Mouse (Mus musculus) cortical plate, adult 2 months (tissue): ENCODE results near the gene Hmox1.

ENCODE experiments used
- CTCF ChIP-seq: fragments of 200-500 bp; IDR thresholded peaks from 2 replicates; pipeline ENCODE4 v1.5.1; 2011; ENCODE audit warnings: mild to moderate bottlenecking, control low read depth, low read length; ENCODE audit not compliant: insufficient read depth; ENCODE audit errors: extremely low read depth
- POLR2A ChIP-seq: fragments of 200-500 bp; IDR thresholded peaks from 2 replicates; pipeline ENCODE4 v1.6.1; 2011; ENCODE audit warnings: mild to moderate bottlenecking, low read length, control low read depth; ENCODE audit not compliant: insufficient read depth; ENCODE audit errors: extremely low read depth

DNA sequence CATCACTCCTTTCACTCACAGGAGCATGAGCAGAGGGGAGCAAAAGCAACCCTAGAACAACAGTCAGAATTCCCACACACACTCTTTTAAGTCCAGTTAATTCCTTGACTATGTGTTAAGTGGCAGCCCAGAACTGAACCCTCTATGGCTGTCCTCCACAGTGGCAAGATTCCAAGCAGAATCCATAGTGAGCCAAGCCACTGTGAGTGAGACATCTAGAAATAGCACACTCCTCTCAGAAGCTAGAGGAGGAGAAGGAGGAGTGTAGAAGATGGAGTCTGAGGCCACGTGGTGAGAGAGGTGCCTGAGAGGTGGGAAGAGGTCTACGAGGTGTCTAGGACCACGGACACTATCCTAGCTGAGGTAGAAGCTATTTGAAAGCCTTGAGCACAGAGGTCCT is 28.6 kb upstream of the Hmox1 start:
- TF ChIP-seq CTCF, result no peak
- no peak for TF ChIP-seq POLR2A
